Mouse (Mus musculus): ENCODE measurements at regions not wholly inside any gene's neighbourhood (a gene's known extent, or its start where the extent isn't known, plus 50 kb on each side); places are given as distances from the start of the nearest gene placed in this dataset.

DNA sequence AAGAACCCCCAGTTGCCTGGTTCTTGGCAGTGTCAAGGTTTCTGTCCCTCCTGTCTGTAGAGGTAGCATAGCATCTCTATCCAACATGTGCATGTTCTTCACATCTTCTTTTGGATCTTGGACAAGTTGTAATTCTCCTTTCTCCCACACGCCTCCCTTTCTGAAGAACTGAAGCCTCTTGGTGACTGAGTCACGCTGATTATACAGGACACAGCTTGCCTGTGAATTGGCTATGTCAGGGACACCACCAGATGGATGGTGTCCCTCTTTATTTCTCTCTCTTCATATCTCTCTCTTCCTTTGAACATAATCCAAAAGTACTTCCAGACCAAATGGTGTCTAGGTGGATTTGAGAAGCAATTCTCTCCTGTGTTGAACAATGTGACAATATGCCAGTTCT is 105.9 kb upstream of the Arhgap24 start:
- no peaks in the 10 kb centered on the region for H3K36me3 ChIP-seq
- no peak overlapping the region for H3K4me3 ChIP-seq
- no peak overlapping the region for H3K4me2 ChIP-seq
- no peaks in the 10 kb centered on the region for H3K9me3 ChIP-seq
- peaks cover 7% of the 10 kb centered on the region; the same call in 1 of the 2 replicates for H3K4me1 ChIP-seq
- H3K27me3 ChIP-seq: no peaks in the 10 kb centered on the region
- ATAC-seq (ENCODE audit: insufficient number of reproducible peaks, insufficient read depth, low FRiP score, low TSS enrichment, low read depth): no peak
- H3K27ac ChIP-seq: no peak overlapping the region
- H3K9ac ChIP-seq: no peak overlapping the region
- WGBS: 84% methylated on average over 2 of the region's 2 CpGs

DNA sequence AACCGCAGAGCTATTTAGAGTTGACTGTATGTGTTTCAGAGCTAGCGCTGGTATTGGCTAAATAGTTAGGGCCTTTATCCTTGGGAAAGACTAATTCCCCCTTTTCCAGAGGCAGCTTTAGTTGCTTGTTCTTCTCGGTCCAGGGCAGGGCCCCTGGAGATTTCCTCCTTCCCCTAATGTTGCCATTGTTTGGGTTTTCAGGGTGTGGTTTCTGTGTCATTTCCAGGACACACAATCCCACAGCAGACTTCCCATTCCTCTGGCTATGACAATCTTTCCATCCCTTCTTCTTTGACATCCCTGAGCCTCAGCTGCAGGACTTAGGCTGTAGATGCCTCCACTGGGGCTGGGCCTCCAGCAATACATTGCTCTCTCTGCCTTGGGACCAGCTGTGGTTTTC is 87.2 kb upstream of the Arhgap24 start:
- Histone ChIP-seq H3K27me3 (no peaks in the 10 kb centered on the region), H3K9ac (no peak overlapping the region), H3K36me3 (no peaks in the 10 kb centered on the region), H3K27ac (no peak overlapping the region), H3K9me3 (no peaks in the 10 kb centered on the region), H3K4me2 (no peak overlapping the region), H3K4me1 (peaks cover 11% of the 10 kb centered on the region), H3K4me3 (no peak overlapping the region)
- 78% methylated on average over 3 of the region's 3 CpGs for WGBS
- ATAC-seq (ENCODE audit: insufficient number of reproducible peaks, insufficient read depth, low FRiP score, low TSS enrichment, low read depth): no peak

- 44% methylated on average over 11 of the region's 11 CpGs for WGBS
- Histone ChIP-seq H3K27ac (no peak overlapping the region), H3K9ac (no peak overlapping the region), H3K27me3 (no peaks in the 10 kb centered on the region), H3K36me3 (no peaks in the 10 kb centered on the region), H3K4me1 (peaks cover 13% of the 10 kb centered on the region), H3K4me3 (no peak overlapping the region), H3K4me2 (no peak overlapping the region), H3K9me3 (no peaks in the 10 kb centered on the region)
- ATAC-seq (ENCODE audit: insufficient number of reproducible peaks, insufficient read depth, low FRiP score, low TSS enrichment, low read depth): no peak
Observed at GRCm38 (mm10) chr5:102395608-102396146, 85.5 kb upstream of the Arhgap24 start.

DNA sequence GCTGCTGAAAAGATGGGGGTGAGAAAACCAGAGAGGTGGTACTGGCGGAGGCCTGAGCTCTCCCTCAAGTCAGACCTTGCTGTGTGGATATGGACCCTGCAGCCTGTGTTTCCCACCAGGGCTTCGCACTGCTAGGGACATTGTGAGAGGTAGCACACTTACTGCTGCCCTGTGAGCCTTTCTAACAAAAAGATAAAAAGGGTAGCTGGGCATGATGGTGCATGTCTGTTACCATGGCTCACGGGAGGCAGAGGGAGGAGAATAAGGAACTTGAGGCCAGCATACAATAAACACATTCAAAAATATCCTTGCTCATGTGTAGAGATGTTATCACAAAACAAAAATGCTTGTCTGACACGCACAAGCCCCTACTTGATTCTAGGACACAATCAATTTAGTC is 82.2 kb upstream of the Arhgap24 start:
- ATAC-seq (ENCODE audit: insufficient number of reproducible peaks, insufficient read depth, low FRiP score, low TSS enrichment, low read depth): no peak
- Histone ChIP-seq H3K4me1 (peaks cover 13% of the 10 kb centered on the region), H3K9ac (no peak overlapping the region), H3K36me3 (no peaks in the 10 kb centered on the region), H3K27ac (no peak overlapping the region), H3K4me2 (no peak overlapping the region), H3K4me3 (no peak overlapping the region), H3K9me3 (no peaks in the 10 kb centered on the region), H3K27me3 (no peaks in the 10 kb centered on the region)
- 72% methylated on average over 4 of the region's 4 CpGs for WGBS

GRCm38 (mm10) chr5:102417642-102418041 is 63.5 kb upstream of the Arhgap24 start:
- 71% methylated on average over 5 of the region's 5 CpGs for WGBS
- Histone ChIP-seq H3K4me3 (no peak overlapping the region), H3K4me1 (peaks cover 8% of the 10 kb centered on the region; the same call in 1 of the 2 replicates), H3K27me3 (no peaks in the 10 kb centered on the region), H3K4me2 (no peak overlapping the region), H3K9me3 (no peaks in the 10 kb centered on the region), H3K27ac (no peak overlapping the region), H3K9ac (no peak overlapping the region), H3K36me3 (no peaks in the 10 kb centered on the region)
- no peak for ATAC-seq (ENCODE audit: insufficient number of reproducible peaks, insufficient read depth, low FRiP score, low TSS enrichment, low read depth)

DNA sequence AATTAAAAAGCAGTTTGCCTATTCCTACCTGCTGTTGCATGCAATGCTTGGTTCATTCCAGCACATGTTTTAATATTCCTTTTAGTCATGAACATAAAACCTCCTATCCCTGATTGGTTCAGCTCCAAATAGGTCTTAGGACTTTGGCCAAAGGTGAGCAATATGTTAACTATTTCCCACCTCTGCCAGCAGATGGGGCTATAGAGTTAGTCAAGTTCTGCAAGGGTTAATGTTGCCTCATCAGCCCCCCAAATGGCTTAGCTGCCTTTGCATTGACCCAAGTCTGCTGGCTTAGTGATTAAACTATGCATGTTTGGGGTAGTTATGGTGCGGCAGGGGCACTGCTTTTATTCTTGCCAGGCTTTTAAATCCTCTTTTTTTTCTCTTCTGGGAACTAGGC is 62.1 kb upstream of the Arhgap24 start:
- Histone ChIP-seq H3K4me2 (no peak overlapping the region), H3K4me3 (no peak overlapping the region), H3K27ac (no peak overlapping the region), H3K9me3 (no peaks in the 10 kb centered on the region), H3K9ac (no peak overlapping the region), H3K36me3 (no peaks in the 10 kb centered on the region), H3K4me1 (peaks cover 8% of the 10 kb centered on the region; the same call in 1 of the 2 replicates), H3K27me3 (no peaks in the 10 kb centered on the region)
- 31% methylated on average over 1 of the region's 1 CpGs for WGBS
- no peak for ATAC-seq (ENCODE audit: insufficient number of reproducible peaks, insufficient read depth, low FRiP score, low TSS enrichment, low read depth)

- Histone ChIP-seq H3K36me3 (no peaks in the 10 kb centered on the region), H3K4me2 (no peak overlapping the region), H3K4me1 (no peaks in the 10 kb centered on the region; the same call in 1 of the 2 replicates), H3K9ac (no peak overlapping the region), H3K27me3 (no peaks in the 10 kb centered on the region), H3K4me3 (no peak overlapping the region), H3K27ac (no peak overlapping the region), H3K9me3 (no peaks in the 10 kb centered on the region)
- no peak for ATAC-seq (ENCODE audit: insufficient number of reproducible peaks, insufficient read depth, low FRiP score, low TSS enrichment, low read depth)
- WGBS: 85% methylated on average over 16 of the region's 16 CpGs
Observed at GRCm38 (mm10) chr5:102424636-102425242, 56.5 kb upstream of the Arhgap24 start.

- H3K4me3 ChIP-seq: no peak overlapping the region
- H3K27ac ChIP-seq: no peak overlapping the region
- no peak overlapping the region for H3K4me2 ChIP-seq
- no peak for ATAC-seq (ENCODE audit: insufficient number of reproducible peaks, insufficient read depth, low FRiP score, low TSS enrichment, low read depth)
- no peaks in the 10 kb centered on the region for H3K27me3 ChIP-seq
- no peak overlapping the region for H3K9ac ChIP-seq
- H3K36me3 ChIP-seq: no peaks in the 10 kb centered on the region
- no peaks in the 10 kb centered on the region for H3K4me1 ChIP-seq
- WGBS: 75% methylated on average over 3 of the region's 3 CpGs
- no peaks in the 10 kb centered on the region for H3K9me3 ChIP-seq
Observed at GRCm38 (mm10) chr5:102428310-102428709, 52.9 kb upstream of the Arhgap24 start.

Measured in embryonic facial prominence, embryonic 13.5 days (tissue).